Mouse (Mus musculus) thymus, postnatal 10 days (tissue): ENCODE data around the gene Map3k7.

Experiments
- DNase-seq, 2 experiments: peaks; one replicate each; pipeline ENCODE4 v3.0.0; 2021; ENCODE audit warnings: low spot score in 2 of 2

The Map3k7 gene

DNA sequence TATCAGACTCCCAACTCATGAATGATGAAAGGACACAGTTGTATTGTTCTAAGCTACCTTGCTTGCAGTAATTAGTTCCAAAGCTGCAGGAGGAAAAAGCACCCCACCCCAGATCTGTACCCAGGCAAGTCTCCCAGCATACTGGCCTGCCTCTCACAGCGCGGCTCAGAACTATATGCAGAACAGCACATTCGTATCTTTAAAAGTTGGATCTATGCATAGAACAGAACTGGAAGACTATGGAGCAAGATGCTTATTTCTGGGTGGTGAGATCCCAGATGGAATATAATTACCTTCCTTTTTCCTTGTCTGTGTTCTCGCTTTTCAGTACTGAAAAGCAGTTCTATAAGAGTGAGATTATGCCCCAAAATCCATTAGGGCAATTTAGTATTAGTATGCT, 96.8 kb downstream of the Map3k7 start:
- no peak for DNase-seq

DNA sequence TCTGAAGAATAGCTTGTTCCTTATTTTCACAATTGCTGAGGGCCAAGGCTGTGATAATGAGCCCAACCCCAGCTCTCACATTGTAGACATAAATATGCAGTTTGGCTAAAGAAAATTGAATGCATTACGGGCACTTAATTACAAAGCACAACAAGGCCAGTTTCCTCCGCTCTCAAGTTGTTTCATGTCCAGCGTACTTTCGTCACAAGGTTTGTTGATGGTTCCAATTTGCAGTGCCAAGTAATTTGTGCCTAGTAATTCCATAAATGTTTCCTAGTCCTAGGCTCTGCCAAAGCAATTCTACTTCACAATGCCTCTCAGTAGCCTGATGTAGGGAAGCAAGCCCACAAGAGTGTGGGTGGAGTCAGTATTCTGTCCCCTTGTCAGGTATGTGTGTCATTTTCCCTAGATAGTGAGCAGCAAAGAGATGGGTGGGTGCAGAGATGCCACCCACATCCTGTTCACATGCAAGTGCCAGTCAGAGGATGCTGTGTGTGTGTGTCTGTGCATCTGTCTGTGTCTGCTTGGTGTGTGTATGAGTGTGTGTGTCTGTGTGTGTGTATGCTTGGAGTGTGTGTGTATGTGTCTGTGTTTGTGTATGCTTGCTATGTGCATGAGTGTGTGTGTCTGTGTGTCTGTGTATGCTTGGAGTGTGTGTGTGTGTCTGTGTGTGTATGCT, 98.6 kb downstream of the Map3k7 start:
- no peak for DNase-seq

DNA sequence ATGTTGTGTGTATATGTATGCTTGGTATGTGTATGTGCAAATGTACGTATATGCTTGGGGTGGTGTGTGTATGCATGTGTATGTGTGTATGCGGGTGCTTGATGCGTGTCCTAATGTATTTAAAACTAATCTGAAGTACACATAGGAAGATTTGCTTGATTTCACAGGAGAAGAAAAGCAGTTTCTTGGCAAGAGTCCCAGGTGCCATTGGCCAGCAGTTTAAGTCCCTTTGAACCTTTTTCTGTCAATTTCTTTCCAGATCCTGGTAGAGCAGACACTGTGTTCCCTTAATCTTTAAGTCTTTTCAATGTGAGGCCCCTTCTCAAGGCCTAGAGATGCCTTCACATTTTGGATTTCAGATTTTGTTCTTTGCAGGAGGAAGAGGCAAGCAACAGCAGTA, 99.4 kb downstream of the Map3k7 start:
- DNase-seq = no peak
